Mouse (Mus musculus): ENCODE data around the gene Bicd1. TPM values are rescaled to one million over a fixed set of nuclear protein-coding genes. Genes with fewer than 3 reads are reported as not detected.

Bicd1 gene
- polyA plus RNA-seq, 1 experiment from 2014 or later: 6.8 TPM

DNA sequence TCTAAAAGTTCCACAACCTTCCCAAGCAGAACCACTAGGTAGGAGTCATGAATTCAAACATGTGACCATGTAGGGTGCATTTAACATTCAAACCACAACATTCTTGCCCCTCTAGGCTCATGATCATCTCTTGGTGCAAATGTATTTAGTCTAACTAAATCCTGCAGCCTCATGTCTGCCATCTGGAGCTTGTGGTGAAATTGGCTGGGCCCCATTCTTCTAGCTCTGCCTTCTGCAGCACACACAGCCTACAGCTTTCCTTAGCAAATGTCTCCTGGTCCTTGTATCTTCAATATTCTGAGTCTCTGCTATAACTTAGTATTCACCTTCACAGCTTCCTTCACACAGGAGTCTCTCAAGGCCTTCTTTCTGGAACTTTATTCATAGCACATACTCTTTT lies 87.2 kb downstream of the Bicd1 start:
- H3K27ac ChIP-seq: no peak overlapping the region
- ATAC-seq (replicated peaks; ENCODE audit: low FRiP score, low read depth) (no peak), DNase-seq (ENCODE audit: low spot score) (no peak)
- H3K36me3 ChIP-seq (ENCODE audit: insufficient read depth, low read length): no peaks in the 10 kb centered on the region
- H3K9me3 ChIP-seq (replicated peaks; ENCODE audit: low read length): no peaks in the 10 kb centered on the region
- no peaks in the 10 kb centered on the region for H3K27me3 ChIP-seq (ENCODE audit: insufficient read depth, low read length)
- no peak overlapping the region for H3K9ac ChIP-seq (ENCODE audit: low read depth, low read length)
- no peak overlapping the region for H3K4me3 ChIP-seq (replicated peaks; ENCODE audit: low read depth, low read length)
- no peaks in the 10 kb centered on the region for H3K4me1 ChIP-seq (replicated peaks; ENCODE audit: insufficient read depth, low read length)
- H3K4me2 ChIP-seq (ENCODE audit: low read length): no peak overlapping the region
- TF ChIP-seq CTCF (IDR thresholded peaks at IDR 0.05; ENCODE audit: low read depth): no peak

DNA sequence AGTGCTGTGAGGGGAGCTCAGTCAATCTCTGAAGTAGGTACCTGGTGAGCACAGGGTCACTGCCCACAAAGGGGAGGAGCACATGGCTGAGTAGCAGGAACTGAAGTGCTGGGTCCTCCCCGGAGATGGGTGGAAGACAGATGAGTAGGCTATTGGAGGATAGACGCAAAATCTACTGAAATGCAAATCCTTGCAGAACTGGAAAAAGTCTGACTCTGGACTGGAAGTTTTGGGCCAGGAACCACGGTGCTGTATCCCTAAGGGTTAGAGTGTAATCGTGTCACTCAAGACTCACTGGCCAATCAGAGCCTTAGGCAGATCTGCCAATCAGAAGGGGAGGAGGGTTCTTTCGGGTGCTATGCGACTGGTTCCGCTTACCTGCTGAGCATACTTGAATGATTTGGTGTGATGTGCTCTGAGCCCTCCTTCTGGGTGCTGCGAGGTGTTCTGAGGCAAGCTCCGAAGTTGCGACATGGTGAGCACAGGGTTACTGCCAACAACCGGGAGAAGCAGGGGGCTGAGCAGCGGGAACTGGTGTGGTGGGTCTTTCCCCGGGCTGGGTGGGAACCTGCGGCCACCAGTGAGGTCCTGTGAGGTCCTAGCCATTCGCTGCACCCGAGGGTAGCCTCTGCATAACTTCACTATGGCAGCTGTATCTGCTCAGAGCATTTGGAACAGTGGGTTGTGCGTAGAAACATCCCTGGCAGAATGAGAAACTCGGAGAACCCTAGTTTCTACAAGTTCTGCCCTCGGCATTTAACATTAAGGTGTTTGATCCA lies 157.2 kb downstream of the Bicd1 start:
- H3K27ac ChIP-seq: no peak overlapping the region
- no peak for TF ChIP-seq CTCF (IDR thresholded peaks at IDR 0.05; ENCODE audit: low read depth)
- H3K4me1 ChIP-seq (replicated peaks; ENCODE audit: insufficient read depth, low read length): no peaks in the 10 kb centered on the region
- peak overlapping the region; percentile 80 for H3K4me2 ChIP-seq (ENCODE audit: low read length)
- peak overlapping the region; percentile 52 for H3K4me3 ChIP-seq (replicated peaks; ENCODE audit: low read depth, low read length)
- ATAC-seq (replicated peaks; ENCODE audit: low FRiP score, low read depth) (peak; percentile 98), DNase-seq (ENCODE audit: low spot score) (peak; percentile 69)
- H3K36me3 ChIP-seq (ENCODE audit: insufficient read depth, low read length): no peaks in the 10 kb centered on the region
- H3K27me3 ChIP-seq (ENCODE audit: insufficient read depth, low read length): no peaks in the 10 kb centered on the region
- WGBS: 2% methylated on average over 19 of the region's 19 CpGs
- H3K9me3 ChIP-seq (replicated peaks; ENCODE audit: low read length): no peaks in the 10 kb centered on the region
- H3K9ac ChIP-seq (ENCODE audit: low read depth, low read length): peak overlapping the region; percentile 41; the same call in 1 of the 2 replicates

DNA sequence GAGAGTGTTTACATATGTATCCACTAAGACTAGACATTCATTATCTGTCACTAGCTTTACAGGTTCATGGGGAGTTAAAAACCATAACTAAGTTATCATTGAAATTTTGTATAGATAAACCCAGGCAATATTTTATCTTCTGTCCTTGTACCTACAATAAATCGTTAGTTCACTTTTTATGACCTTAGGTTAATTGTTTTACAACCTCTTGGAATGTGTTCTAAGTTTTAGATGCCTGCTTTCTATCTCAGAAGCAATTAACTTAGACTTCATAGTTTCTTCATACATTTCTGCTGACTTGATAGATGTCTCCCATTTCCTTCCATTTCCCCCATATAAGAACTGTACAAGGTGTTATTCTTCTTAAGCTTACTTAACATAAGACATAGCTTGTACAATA lies 158.5 kb downstream of the Bicd1 start:
- Histone ChIP-seq H3K36me3 (ENCODE audit: insufficient read depth, low read length) (no peaks in the 10 kb centered on the region), H3K27me3 (ENCODE audit: insufficient read depth, low read length) (no peaks in the 10 kb centered on the region), H3K27ac (no peak overlapping the region), H3K4me2 (ENCODE audit: low read length) (no peak overlapping the region), H3K9me3 (replicated peaks; ENCODE audit: low read length) (no peaks in the 10 kb centered on the region), H3K9ac (ENCODE audit: low read depth, low read length) (no peak overlapping the region), H3K4me3 (replicated peaks; ENCODE audit: low read depth, low read length) (no peak overlapping the region), H3K4me1 (replicated peaks; ENCODE audit: insufficient read depth, low read length) (no peaks in the 10 kb centered on the region)
- ATAC-seq (replicated peaks; ENCODE audit: low FRiP score, low read depth): no peak
- TF ChIP-seq CTCF (IDR thresholded peaks at IDR 0.05; ENCODE audit: low read depth): no peak
- DNase-seq (ENCODE audit: low spot score): peak; percentile 21
- 27% methylated on average over 1 of the region's 1 CpGs for WGBS

DNA sequence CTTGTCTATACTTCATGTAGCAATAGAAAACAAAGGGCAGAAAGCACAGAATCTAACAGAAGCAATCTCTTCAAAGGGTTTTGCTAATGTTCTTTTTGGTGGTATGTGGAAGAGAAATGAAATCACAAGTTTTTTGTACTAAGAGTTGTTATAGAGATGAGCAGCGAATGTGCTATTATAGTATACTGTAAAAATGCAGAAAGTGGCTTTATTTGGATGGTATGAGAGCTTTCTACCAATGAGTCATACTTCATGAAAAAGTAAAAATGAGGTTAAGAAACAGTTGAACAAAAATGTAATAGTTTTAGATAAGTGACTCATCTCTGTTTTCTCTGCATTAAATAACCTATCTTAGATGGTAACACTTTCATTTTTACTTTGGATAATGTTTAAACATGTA lies 165.6 kb downstream of the Bicd1 start:
- H3K36me3 ChIP-seq (ENCODE audit: insufficient read depth, low read length): no peaks in the 10 kb centered on the region
- no peak overlapping the region for H3K9ac ChIP-seq (ENCODE audit: low read depth, low read length)
- H3K27ac ChIP-seq: no peak overlapping the region
- no peak overlapping the region for H3K4me2 ChIP-seq (ENCODE audit: low read length)
- H3K27me3 ChIP-seq (ENCODE audit: insufficient read depth, low read length): no peaks in the 10 kb centered on the region
- no peak for ATAC-seq (replicated peaks; ENCODE audit: low FRiP score, low read depth)
- no peak overlapping the region for H3K4me3 ChIP-seq (replicated peaks; ENCODE audit: low read depth, low read length)
- no peak for DNase-seq (ENCODE audit: low spot score)
- H3K9me3 ChIP-seq (replicated peaks; ENCODE audit: low read length): no peaks in the 10 kb centered on the region
- no peaks in the 10 kb centered on the region for H3K4me1 ChIP-seq (replicated peaks; ENCODE audit: insufficient read depth, low read length)
- no peak for TF ChIP-seq CTCF (IDR thresholded peaks at IDR 0.05; ENCODE audit: low read depth)
- WGBS: 78% methylated on average over 1 of the region's 1 CpGs

DNA sequence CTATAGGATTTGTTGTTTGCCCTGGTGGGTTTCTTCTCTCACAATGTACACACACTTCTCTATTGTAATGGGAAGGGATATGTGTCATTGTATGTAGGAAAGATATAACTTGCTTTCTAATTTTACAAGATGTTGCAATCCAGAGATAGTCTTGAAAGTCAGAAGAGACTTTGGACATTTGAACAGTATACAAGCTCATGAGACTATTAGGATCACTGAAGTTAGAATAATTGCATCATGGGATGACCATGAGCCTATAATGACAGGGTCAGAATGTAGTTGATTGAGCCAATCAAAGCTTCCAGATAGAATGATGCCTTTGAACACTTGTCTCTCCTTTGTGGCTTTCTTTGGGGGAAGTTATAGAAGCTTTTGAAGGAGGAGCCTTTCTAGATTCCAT lies 171.4 kb downstream of the Bicd1 start:
- no peaks in the 10 kb centered on the region for H3K36me3 ChIP-seq (ENCODE audit: insufficient read depth, low read length)
- no peak for DNase-seq (ENCODE audit: low spot score)
- no peak overlapping the region for H3K9ac ChIP-seq (ENCODE audit: low read depth, low read length)
- H3K27me3 ChIP-seq (ENCODE audit: insufficient read depth, low read length): no peaks in the 10 kb centered on the region
- ATAC-seq (replicated peaks; ENCODE audit: low FRiP score, low read depth): no peak
- no peaks in the 10 kb centered on the region for H3K9me3 ChIP-seq (replicated peaks; ENCODE audit: low read length)
- no peaks in the 10 kb centered on the region for H3K4me1 ChIP-seq (replicated peaks; ENCODE audit: insufficient read depth, low read length)
- H3K27ac ChIP-seq: no peak overlapping the region
- no peak overlapping the region for H3K4me3 ChIP-seq (replicated peaks; ENCODE audit: low read depth, low read length)
- no peak for TF ChIP-seq CTCF (IDR thresholded peaks at IDR 0.05; ENCODE audit: low read depth)
- no peak overlapping the region for H3K4me2 ChIP-seq (ENCODE audit: low read length)

DNA sequence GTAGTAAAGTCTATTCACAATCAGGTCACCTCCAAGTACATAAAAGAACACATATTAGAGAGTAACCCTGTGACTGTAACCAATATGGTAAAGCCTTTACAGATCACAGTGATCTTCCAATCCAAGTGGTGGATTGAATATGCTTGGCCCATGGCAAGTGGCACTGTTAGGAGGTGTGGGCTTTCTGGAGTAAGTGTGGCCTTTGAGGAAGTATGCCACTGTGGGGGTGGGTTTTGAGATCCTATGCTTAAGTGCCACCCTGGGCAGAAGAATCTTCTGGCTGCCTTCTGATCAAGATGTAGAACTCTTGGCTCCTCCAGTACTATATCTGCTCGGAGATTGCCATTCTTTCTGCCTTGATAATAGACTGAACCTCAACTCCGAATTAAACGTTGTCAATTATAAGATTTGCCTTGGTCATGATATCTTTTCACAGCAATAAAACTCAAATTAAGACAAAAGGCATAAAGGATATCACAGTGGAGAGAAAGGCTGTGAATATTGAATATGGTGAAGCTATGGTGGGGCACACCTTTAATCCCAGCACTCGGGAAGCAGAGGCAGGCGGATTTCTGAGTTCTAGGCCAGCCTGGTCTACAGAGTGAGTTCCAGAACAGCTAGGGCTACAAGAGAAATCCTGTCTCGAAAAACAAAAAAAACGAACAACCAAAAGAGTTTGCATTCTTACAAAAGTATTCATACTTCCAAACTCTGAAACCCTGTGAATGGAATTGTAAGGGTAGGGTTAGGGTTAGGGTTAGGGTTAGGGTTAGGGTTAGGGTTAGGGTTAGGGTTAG lies 177.2 kb downstream of the Bicd1 start:
- WGBS: 93% methylated on average over 7 of the region's 7 CpGs
- Histone ChIP-seq H3K27ac (no peak overlapping the region), H3K4me3 (replicated peaks; ENCODE audit: low read depth, low read length) (no peak overlapping the region), H3K9me3 (replicated peaks; ENCODE audit: low read length) (no peaks in the 10 kb centered on the region), H3K9ac (ENCODE audit: low read depth, low read length) (no peak overlapping the region), H3K4me1 (replicated peaks; ENCODE audit: insufficient read depth, low read length) (no peaks in the 10 kb centered on the region), H3K4me2 (ENCODE audit: low read length) (no peak overlapping the region), H3K27me3 (ENCODE audit: insufficient read depth, low read length) (no peaks in the 10 kb centered on the region), H3K36me3 (ENCODE audit: insufficient read depth, low read length) (no peaks in the 10 kb centered on the region)
- DNase-seq (ENCODE audit: low spot score) (no peak), ATAC-seq (replicated peaks; ENCODE audit: low FRiP score, low read depth) (no peak)
- no peak for TF ChIP-seq CTCF (IDR thresholded peaks at IDR 0.05; ENCODE audit: low read depth)

Small RNAs within 50 kb of the gene (microRNA-seq; reads per million reads assigned to microRNA genes)
- gene Gm24307: not detected

Other genes with a start within 250 kb of the Bicd1 start
- gene Amn1, start 220.2 kb upstream of the Bicd1 start, polyA plus RNA-seq (2015; fragmentation: Nextera tagmentation; extraction: Ambion mirVana): 34.3 and 36.0 TPM in 2 replicates
- 45.5 and 46.6 TPM in 2 replicates for gene Resf1, start 99.5 kb upstream of the Bicd1 start, polyA plus RNA-seq (2015; fragmentation: Nextera tagmentation; extraction: Ambion mirVana)

All from kidney, postnatal 0 days (tissue).